Mouse (Mus musculus) erythroblast, embryonic 14.5 days (primary cell): Measurements from ENCODE around the gene Fam3b.

ENCODE experiments used
- GATA1 ChIP-seq: IDR thresholded peaks from 2 replicates; pipeline ENCODE4 v1.6.1; 2012; ENCODE audit warnings: low read length, inconsistent platforms, mixed read lengths
- TAL1 ChIP-seq: IDR thresholded peaks from 3 replicates; pipeline ENCODE4 v1.6.1; 2012; ENCODE audit warnings: low read length, inconsistent platforms, mixed read lengths

- TF ChIP-seq GATA1 (no peak), TAL1 (no peak)
Observed at GRCm38 (mm10) chr16:97438191-97438590, 76.4 kb downstream of the Fam3b start.
